Mouse (Mus musculus) lung, adult 2 months (tissue): Measurements from ENCODE around the gene Prickle3.

ENCODE experiments used
- CTCF ChIP-seq: fragments of 200-500 bp; IDR thresholded peaks from 2 replicates; pipeline ENCODE4 v1.5.1; 2011; ENCODE audit warnings: mild to moderate bottlenecking, low read length, control low read depth; ENCODE audit not compliant: insufficient read depth
- POLR2A ChIP-seq: fragments of 200-500 bp; IDR thresholded peaks from 2 replicates; pipeline ENCODE4 v1.6.1; 2011; ENCODE audit warnings: low read depth, mild to moderate bottlenecking, control low read depth, low read length, borderline replicate concordance; ENCODE audit errors: extremely low read depth

GRCm38 (mm10) chrX:7645349-7645748 lies 11.7 kb upstream of the Prickle3 start:
- TF ChIP-seq CTCF (0 out of 2 replicates have a peak, but pooled peaks have one; percentile 22), POLR2A (no peak)
